Mouse (Mus musculus) embryonic fibroblast, embryonic 13.5 days (primary cell): ENCODE measurements around the gene Prkacb.

ENCODE experiments used
- CTCF ChIP-seq: IDR thresholded peaks from 2 replicates; pipeline ENCODE4 v1.5.1; 2011; ENCODE audit warnings: mild to moderate bottlenecking, control low read depth, low read length, moderate library complexity, borderline replicate concordance; ENCODE audit not compliant: insufficient read depth
- POLR2A ChIP-seq: IDR thresholded peaks from 2 replicates; pipeline ENCODE4 v1.6.1; 2011; ENCODE audit warnings: low read depth, mild to moderate bottlenecking, control low read depth, low read length, moderate library complexity

- TF ChIP-seq CTCF: no peak
- no peak for TF ChIP-seq POLR2A
Observed at GRCm38 (mm10) chr3:146704099-146704498, 108.7 kb downstream of the Prkacb start.
